Mouse (Mus musculus) monocyte, adult 59 days (primary cell): ENCODE data around the gene Prkag2. TPM values are rescaled to one million over a fixed set of nuclear protein-coding genes. Genes with fewer than 3 reads are reported as not detected.

Experiments used
- total RNA-seq, 2 experiments: library from RNA; stranded (reverse); gene quantifications; one replicate each; pipeline ENCODE4 v1.2.4; 2023

Prkag2 gene
- total RNA-seq, result 10 to 100 TPM; 84.0 to 90.2 TPM

DNA sequence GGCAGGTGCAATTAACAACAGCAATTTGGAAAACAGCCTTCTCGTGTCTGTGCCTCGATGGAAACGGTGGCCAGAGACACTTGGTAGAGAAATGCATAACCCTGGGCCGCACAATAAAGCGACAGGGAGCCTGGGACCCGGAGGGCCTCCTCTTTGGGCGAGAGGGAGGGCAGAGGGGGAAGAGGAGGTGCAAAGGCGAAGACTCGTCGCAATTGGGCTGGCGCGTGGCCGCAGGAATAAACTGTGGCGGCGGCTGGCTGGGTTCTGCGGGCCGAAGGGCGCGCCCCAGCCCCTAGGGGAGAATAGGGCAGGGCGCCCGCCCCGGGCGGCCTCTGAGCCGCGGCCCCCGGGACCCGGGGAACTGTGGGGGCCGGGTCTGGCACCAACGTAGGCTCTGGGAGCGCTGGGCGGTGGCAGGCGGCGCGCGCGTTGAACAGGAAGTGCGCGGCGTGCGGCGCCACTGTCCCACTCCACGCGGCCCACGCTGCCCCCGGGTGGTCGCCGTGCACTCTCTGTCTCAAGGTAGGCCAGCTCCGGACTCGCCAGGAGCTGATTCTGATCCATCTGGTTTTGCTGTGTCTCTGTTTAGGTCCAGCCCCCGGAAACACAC lies at the start of gene Prkag2:
TSS of gene Prkag2 (minus strand) at position 127 of the 610 bp plus-strand sequence.

DNA sequence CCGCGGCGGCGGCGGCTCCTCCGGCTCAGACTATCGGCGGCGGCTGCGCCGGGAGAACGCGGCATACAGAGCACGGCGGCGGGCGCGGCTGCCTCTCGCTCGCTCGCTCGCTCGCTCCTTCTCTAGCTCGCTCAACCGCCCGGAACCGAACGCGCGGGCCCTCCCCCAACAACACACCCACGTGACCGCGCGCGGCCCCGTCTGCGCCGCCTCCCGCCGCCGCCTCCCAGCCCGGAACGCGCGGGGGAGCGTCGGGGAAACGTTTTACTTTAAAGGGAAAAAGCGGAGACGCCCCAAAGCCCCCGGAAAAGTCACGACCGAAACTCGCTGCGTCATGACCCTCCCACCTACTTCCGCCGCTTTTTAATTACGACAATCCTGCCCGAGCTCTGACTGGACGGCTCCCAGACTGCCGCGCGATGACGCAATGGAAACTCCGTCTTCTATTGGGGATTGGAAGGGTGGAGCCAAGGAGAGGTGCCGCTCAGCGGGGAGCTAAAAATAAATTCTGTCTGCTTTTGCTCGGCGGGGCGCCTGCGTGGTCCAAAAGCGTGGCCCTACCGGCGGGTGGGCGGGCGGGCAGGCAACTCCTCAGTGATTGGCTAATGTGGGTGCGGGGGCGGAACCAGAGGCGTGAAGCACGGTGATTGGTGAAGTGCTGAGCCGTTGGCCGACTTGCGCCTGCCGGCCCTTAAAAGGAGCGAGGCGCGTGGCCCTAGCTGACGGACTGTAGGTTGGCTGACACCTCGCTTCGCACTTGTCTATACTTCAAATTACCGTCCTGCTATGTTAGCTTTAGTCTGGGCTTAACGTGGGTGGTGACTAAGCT lies 258.0 kb downstream of the Prkag2 start, which contains the start of gene Rheb:
TSS of gene Rheb (minus strand) at position 351 of the 829 bp plus-strand sequence.

Other genes starting within 250 kb of the Prkag2 start
- gene Galntl5, start 80.8 kb upstream of the Prkag2 start, total RNA-seq, result not detected
- 10 to 100 TPM; 45.2 to 45.8 TPM for gene Galnt11, start 121.3 kb upstream of the Prkag2 start, total RNA-seq
- gene E130116L18Rik, start 122.5 kb upstream of the Prkag2 start, total RNA-seq, result not detected